Mouse (Mus musculus) testis, adult 2 months (tissue): ENCODE measurements around the gene Erich6b. TPM values are rescaled to one million over a fixed set of nuclear protein-coding genes. Genes with fewer than 3 reads are reported as not detected.

ENCODE experiments used
- H3K27ac ChIP-seq: fragments of 200-500 bp; 2 replicates; pipeline ENCODE4 v1.5.1; 2012; ENCODE audit warnings: low read depth, low read length; ENCODE audit not compliant: control insufficient read depth, insufficient read depth
- H3K27me3 ChIP-seq: fragments of 200-500 bp; 2 replicates; pipeline ENCODE4 v1.6.1; 2012; ENCODE audit warnings: mild to moderate bottlenecking, low read length, moderate library complexity; ENCODE audit not compliant: control insufficient read depth, insufficient read depth
- H3K36me3 ChIP-seq: fragments of 200-500 bp; 2 replicates; pipeline ENCODE4 v1.6.1; 2012; ENCODE audit warnings: mild to moderate bottlenecking, low read length; ENCODE audit not compliant: control insufficient read depth, insufficient read depth
- H3K4me1 ChIP-seq: fragments of 200-500 bp; 2 replicates; pipeline ENCODE4 v1.6.1; 2012; ENCODE audit warnings: low read length; ENCODE audit not compliant: control insufficient read depth, insufficient read depth
- H3K4me3 ChIP-seq: fragments of 200-500 bp; 2 replicates; pipeline ENCODE4 v1.5.1; 2012; ENCODE audit warnings: low read depth, mild to moderate bottlenecking, low read length, moderate library complexity, mixed read lengths; ENCODE audit not compliant: control insufficient read depth
- CTCF ChIP-seq: fragments of 200-500 bp; IDR thresholded peaks from 2 replicates; pipeline ENCODE4 v1.5.1; 2012; ENCODE audit warnings: low read depth, mild to moderate bottlenecking, inconsistent platforms, low read length, moderate library complexity; ENCODE audit not compliant: control insufficient read depth, insufficient read depth, insufficient replicate concordance
- POLR2A ChIP-seq: fragments of 200-500 bp; IDR thresholded peaks from 2 replicates; pipeline ENCODE4 v1.6.1; 2012; ENCODE audit warnings: low read depth, mild to moderate bottlenecking, inconsistent platforms, low read length, moderate library complexity; ENCODE audit not compliant: control insufficient read depth
- polyA plus RNA-seq: library from polyadenylated mRNA; depleted of rRNA; stranded (reverse); fragments of >200 nt; gene quantifications from 2 replicates; pipeline ENCODE4 v1.2.3, GENCODE M21; 2012; rRNA removed

The Erich6b gene
- polyA plus RNA-seq, 1 experiment: 2.7 TPM

GRCm38 (mm10) chr14:75706647-75707046, 64.6 kb downstream of the Erich6b start:
- H3K4me3 ChIP-seq: no peak overlapping the region
- TF ChIP-seq POLR2A (no peak), CTCF (no peak)
- no peaks in the 10 kb centered on the region for H3K27me3 ChIP-seq
- peaks cover 1% of the 10 kb centered on the region; the same call in 1 of the 2 replicates for H3K36me3 ChIP-seq
- no peaks in the 10 kb centered on the region for H3K4me1 ChIP-seq
- no peak overlapping the region for H3K27ac ChIP-seq

GRCm38 (mm10) chr14:75707771-75708170, 65.7 kb downstream of the Erich6b start:
- Histone ChIP-seq H3K27ac (no peak overlapping the region), H3K36me3 (no peaks in the 10 kb centered on the region; the same call in 1 of the 2 replicates)
- TF ChIP-seq POLR2A (no peak), CTCF (no peak)

DNA sequence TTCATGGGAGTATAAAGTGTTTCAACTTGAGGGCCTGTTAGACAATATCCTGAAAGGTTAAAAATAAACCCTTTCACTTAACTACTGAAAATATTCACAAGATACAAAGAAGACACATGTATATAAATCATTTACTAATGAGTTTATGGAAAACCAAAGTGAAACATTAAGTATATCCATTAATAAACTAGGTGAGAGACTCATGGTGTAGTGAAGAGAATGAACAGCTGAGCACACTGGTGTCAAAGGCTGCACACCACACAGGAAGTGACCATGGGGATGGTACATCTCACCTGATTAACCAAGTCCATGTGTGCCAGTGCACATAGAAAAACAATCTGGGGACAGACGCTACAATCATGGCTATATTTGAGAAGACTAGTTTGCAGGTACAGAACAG, 66.9 kb downstream of the Erich6b start:
- H3K36me3 ChIP-seq: peaks cover 3% of the 10 kb centered on the region
- no peak for TF ChIP-seq POLR2A
- no peak for TF ChIP-seq CTCF

More at GRCm38 (mm10) chr14:75707771-75708170, 65.7 kb downstream of the Erich6b start:
- Histone ChIP-seq H3K4me1 (no peaks in the 10 kb centered on the region), H3K4me3 (no peak overlapping the region), H3K27me3 (no peaks in the 10 kb centered on the region)

GRCm38 (mm10) chr14:75711731-75712130, 69.7 kb downstream of the Erich6b start:
- Histone ChIP-seq H3K27me3 (no peaks in the 10 kb centered on the region), H3K36me3 (peaks cover 3% of the 10 kb centered on the region), H3K4me1 (no peaks in the 10 kb centered on the region), H3K4me3 (no peak overlapping the region), H3K27ac (no peak overlapping the region)
- TF ChIP-seq CTCF (no peak), POLR2A (no peak)

More for the DNA sequence above, 66.9 kb downstream of the Erich6b start:
- Histone ChIP-seq H3K4me1 (no peaks in the 10 kb centered on the region), H3K27ac (no peak overlapping the region), H3K27me3 (no peaks in the 10 kb centered on the region), H3K4me3 (no peak overlapping the region)

- Histone ChIP-seq H3K36me3 (peaks cover 3% of the 10 kb centered on the region), H3K27me3 (no peaks in the 10 kb centered on the region), H3K4me3 (no peak overlapping the region), H3K27ac (no peak overlapping the region), H3K4me1 (no peaks in the 10 kb centered on the region)
- TF ChIP-seq POLR2A: no peak
- no peak for TF ChIP-seq CTCF
Observed at GRCm38 (mm10) chr14:75712687-75713086, 70.6 kb downstream of the Erich6b start.

DNA sequence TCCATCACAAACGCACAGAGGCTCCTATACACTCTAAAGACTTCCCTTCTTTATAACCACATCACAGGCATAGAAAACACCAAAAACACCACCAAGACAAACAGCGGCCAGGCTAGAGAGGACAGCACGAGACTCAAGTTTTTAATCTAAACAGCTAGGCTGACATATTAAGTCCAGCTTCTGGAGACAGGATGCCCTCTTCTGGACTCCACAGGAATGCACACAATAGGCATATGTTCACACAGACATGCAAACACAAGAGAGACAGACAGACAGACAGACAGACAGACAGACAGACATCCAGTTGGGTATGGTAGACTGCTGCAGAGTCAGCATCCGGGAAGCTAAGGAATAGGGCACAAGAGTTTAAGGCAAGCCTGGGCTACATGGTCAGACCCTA, 71.6 kb downstream of the Erich6b start:
- H3K36me3 ChIP-seq: peaks cover 3% of the 10 kb centered on the region
- no peak overlapping the region for H3K4me3 ChIP-seq
- no peak overlapping the region for H3K27ac ChIP-seq
- H3K4me1 ChIP-seq: no peaks in the 10 kb centered on the region
- no peaks in the 10 kb centered on the region for H3K27me3 ChIP-seq
- TF ChIP-seq CTCF: no peak
- no peak for TF ChIP-seq POLR2A

- peaks cover 3% of the 10 kb centered on the region for H3K36me3 ChIP-seq
- H3K4me3 ChIP-seq: no peak overlapping the region
- TF ChIP-seq CTCF (no peak), POLR2A (no peak)
- no peaks in the 10 kb centered on the region for H3K4me1 ChIP-seq
- H3K27ac ChIP-seq: no peak overlapping the region
- H3K27me3 ChIP-seq: no peaks in the 10 kb centered on the region
Observed at GRCm38 (mm10) chr14:75716410-75716809, 74.4 kb downstream of the Erich6b start.

Other genes with a start within 250 kb of the Erich6b start
- 0.04 TPM in 1 of 2 replicates, not detected in the other for gene Siah3, start 186.3 kb upstream of the Erich6b start, polyA plus RNA-seq
- gene Spert, start 49.1 kb upstream of the Erich6b start, polyA plus RNA-seq: 1,054 and 1,154 TPM in 2 replicates
- gene Cog3, start 112.3 kb downstream of the Erich6b start, polyA plus RNA-seq: 9.2 and 10.1 TPM in 2 replicates
- 12.5 and 16.5 TPM in 2 replicates for gene Slc25a30, start 144.8 kb downstream of the Erich6b start, polyA plus RNA-seq
- gene Tpt1, start 202.8 kb downstream of the Erich6b start, polyA plus RNA-seq: 478 and 593 TPM in 2 replicates